Mouse (Mus musculus) limb, embryonic 10.5 days (tissue): Measurements from ENCODE around the gene ccdc198. TPM values are rescaled to one million over a fixed set of nuclear protein-coding genes. Genes with fewer than 3 reads are reported as not detected.
"Not testable (repeated sequence)": the region's sequence is repeated elsewhere in the genome, so short reads cannot be mapped to it uniquely, and the experiment has no call there.

Experiments used
- DNase-seq: peaks from one replicate; pipeline ENCODE4 v3.0.0-alpha.2; 2017; ENCODE audit warnings: low spot score
- H3K27ac ChIP-seq: fragments of 300-500 bp; sonication (generic); 2 replicates; pipeline ENCODE4 v1.5.1; 2016; ENCODE audit warnings: mild to moderate bottlenecking
- H3K27me3 ChIP-seq: fragments of 300-500 bp; sonication (generic); 2 replicates; pipeline ENCODE4 v1.6.1; 2016; ENCODE audit warnings: low read depth, mild to moderate bottlenecking; ENCODE audit not compliant: poor library complexity, severe bottlenecking
- H3K36me3 ChIP-seq: fragments of 300-500 bp; sonication (generic); 2 replicates; pipeline ENCODE4 v1.6.1; 2016; ENCODE audit warnings: mild to moderate bottlenecking, moderate library complexity
- H3K4me1 ChIP-seq: fragments of 300-500 bp; sonication (generic); 2 replicates; pipeline ENCODE4 v1.6.1; 2016
- H3K4me3 ChIP-seq: fragments of 300-500 bp; sonication (generic); 2 replicates; pipeline ENCODE4 v1.5.1; 2016; ENCODE audit warnings: mild to moderate bottlenecking, moderate library complexity
- H3K9me3 ChIP-seq: fragments of 300-500 bp; sonication (generic); replicated peaks from 2 replicates; pipeline ENCODE4 v1.6.1; 2016; ENCODE audit warnings: mild to moderate bottlenecking
- WGBS: fragments of 180-500 bp; shearing (Covaris S2); methylation state at CpG from one replicate; pipeline ENCODE4 v1.1.7; 2016; 5-methylcytosine and 5-hydroxymethylcytosine counted together
- polyA plus RNA-seq: library from polyadenylated mRNA; unstranded; fragments of >200 nt; fragmentation: Nextera tagmentation; extraction: Ambion mirVana; gene quantifications from 2 replicates; pipeline ENCODE4 v1.2.1, GENCODE M21; 2016

ccdc198 gene
- polyA plus RNA-seq: 0.19 and 0.20 TPM in 2 replicates

DNA sequence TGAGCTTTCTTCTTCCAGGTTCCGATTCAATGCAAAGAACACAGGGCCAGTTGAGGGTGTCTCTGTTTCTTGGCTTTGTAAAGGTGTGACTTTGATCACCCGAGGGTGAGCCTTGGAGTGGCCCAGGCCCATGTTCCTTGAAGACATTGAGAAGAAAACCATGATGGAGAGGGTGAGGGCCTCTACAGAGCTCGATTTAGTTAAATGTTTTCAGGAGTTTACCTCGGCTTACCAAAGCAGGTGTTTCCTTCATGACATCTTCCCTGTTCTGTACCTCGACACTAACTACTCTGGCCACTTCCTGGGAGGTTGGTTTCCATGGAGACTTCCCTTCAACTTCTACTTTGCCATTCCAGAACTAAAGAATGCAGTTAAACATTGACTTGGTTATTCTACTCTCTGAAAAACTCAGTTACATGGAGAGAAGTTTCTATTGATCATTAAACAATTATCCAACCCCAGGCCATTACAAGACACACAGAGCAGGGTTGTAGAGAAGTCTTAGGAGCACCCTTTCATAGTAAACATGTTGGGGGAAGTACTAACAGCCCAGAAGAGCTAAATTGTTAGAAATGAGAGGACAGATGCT lies at the start of gene ccdc198:
ccdc198 (minus strand) TSS at position 349 of the 589 bp plus-strand sequence.
- Histone ChIP-seq H3K9me3 (no peaks in the 10 kb centered on the region), H3K4me3 (no peak within 1 kb of the TSS)
- WGBS: 79% methylated on average over 5 of the region's 5 CpGs

DNA sequence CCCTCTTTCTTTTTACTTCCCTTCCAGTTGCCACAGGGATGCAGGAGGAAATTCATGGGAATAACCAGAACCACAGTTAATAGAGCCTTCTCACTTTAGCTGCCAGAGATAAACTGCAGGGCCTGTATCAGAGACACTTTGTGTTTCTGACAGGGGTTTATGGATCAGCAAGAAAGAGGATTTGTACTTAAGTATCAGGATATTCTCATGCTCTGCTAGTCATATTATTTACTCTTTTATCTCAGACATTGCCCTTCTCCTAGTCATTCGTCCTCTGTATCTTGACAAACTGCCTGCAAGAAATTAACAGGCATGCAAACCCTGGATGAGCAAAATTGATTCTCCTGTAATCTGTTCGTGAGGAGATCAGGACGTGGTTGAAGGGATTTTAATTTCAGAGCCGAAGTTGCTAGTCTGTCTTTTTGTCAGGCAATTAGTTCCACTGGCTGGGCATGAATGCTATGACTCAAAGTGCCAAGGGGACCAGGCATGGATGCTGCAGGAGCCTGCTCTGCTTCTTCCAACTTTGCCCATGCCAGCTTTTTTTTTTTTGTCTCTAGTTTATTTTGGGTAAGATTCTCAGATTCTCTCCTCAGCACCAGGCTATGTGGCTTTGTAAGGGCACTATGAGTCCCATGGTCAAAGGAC lies 48.7 kb upstream of the ccdc198 start:
- 58% methylated on average over 4 of the region's 4 CpGs for WGBS
- Histone ChIP-seq H3K27me3 (no peaks in the 10 kb centered on the region), H3K36me3 (no peaks in the 10 kb centered on the region), H3K4me1 (no peaks in the 10 kb centered on the region), H3K4me3 (no peak overlapping the region), H3K27ac (no peak overlapping the region), H3K9me3 (no peaks in the 10 kb centered on the region)
- DNase-seq: no peak

More for the DNA sequence above, at the start of gene ccdc198:
- no peak for DNase-seq
- H3K27ac ChIP-seq: no peak within 1 kb of the TSS
- H3K36me3 ChIP-seq: no peaks in the 10 kb centered on the region
- H3K27me3 ChIP-seq: no peaks in the 10 kb centered on the region
- no peaks in the 10 kb centered on the region for H3K4me1 ChIP-seq

DNA sequence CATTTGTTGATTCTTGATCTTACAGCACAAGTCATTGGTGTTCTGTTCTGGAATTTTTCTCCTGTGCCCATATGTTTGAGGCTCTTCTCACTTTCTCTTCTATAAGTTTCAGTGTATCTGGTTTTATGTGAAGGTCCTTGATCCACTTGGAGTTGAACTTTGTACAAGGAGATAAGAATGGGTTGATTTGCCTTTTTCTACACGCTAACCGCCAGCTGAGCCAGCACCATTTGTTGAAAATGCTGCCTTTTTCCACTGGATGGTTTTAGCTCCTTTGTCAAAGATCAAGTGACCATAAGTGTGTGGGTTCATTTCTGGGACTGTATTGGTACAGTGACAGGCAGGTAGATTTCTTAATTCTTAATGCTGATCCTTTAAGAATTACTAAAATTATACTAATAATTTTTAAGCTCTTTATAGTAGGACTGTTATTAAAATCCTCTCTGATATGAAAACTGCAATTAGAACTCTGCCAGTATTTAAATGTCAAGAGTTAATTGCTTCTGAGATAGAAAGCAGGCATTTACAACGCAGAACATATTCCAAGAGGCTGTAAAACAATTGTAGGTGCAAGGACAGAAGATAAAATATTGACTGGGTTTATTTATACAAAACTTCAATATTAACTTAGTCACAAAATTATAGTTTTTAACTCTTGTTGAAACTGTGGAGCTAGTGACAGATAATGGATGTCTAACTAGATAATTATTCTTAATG lies 44.9 kb upstream of the ccdc198 start:
- H3K27ac ChIP-seq: no peak overlapping the region
- 92% methylated on average over 3 of the region's 3 CpGs for WGBS

DNA sequence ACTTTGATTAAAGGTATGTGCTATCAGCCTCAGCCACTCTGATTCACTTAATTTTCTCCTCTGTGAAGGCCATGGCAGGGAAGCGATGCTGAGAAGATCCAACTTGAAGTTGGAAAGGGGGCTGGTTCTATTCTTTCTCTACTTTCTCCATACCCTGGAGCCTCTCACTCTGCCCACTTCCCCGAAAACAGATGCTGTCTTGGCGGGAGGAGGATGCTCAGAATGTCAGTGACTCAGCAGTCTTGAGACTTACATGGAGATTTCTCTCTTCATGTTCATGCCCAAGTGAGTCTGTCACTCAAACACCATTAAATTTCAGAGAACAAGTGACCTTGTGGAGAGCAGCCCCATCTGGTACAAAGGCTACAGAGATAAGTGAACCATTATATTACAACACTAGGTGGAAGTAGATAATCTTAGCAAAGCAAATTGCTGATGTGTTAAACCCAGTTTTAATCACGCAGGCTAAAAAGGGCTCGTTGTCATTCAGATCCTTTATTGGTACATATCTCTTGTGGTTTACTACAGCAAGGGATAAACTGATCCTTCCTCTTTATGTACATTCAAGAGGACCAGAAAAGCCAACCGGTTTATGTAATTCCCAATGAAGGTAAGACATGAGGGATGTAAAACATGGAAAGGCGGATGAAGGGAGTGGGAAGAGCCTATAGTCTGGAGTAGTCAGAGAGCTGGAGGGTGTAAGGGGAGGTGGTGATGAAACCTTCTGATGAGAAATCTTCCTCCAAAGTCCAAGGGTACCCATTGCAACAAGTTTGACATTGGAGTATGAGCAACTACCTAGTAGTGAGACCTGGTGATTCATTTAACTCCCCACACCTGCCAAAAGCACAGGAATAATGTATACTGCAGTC lies 38.7 kb upstream of the ccdc198 start:
- 92% methylated on average over 7 of the region's 7 CpGs for WGBS
- Histone ChIP-seq H3K27ac (no peak overlapping the region), H3K27me3 (no peaks in the 10 kb centered on the region), H3K4me3 (no peak overlapping the region), H3K9me3 (no peaks in the 10 kb centered on the region), H3K36me3 (no peaks in the 10 kb centered on the region), H3K4me1 (no peaks in the 10 kb centered on the region)
- no peak for DNase-seq

More for the DNA sequence above, 44.9 kb upstream of the ccdc198 start:
- DNase-seq: no peak
- Histone ChIP-seq H3K9me3 (no peaks in the 10 kb centered on the region), H3K27me3 (no peaks in the 10 kb centered on the region), H3K4me3 (no peak overlapping the region), H3K4me1 (no peaks in the 10 kb centered on the region), H3K36me3 (no peaks in the 10 kb centered on the region)

DNA sequence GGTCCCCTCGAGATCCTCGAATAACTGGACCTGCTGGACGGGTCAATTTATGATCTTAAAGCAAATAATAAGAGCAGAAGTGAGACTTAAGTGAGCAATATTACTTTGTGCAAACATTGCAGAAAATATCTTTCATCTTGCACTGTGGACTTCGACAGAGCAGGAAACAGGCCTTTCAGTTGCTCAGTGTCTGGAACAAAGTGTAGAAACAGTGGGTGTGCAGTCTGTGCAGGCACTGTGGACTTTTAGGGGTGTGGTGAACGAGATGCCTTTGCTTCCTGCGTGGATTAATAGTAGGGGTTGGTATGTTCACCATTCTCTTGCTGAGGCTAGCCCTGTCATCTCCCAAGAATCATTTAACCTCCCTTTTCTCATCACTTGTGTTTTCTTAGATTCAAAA lies 33.6 kb upstream of the ccdc198 start:
- Histone ChIP-seq H3K4me1 (no peaks in the 10 kb centered on the region), H3K4me3 (no peak overlapping the region), H3K27ac (no peak overlapping the region), H3K36me3 (no peaks in the 10 kb centered on the region), H3K9me3 (no peaks in the 10 kb centered on the region), H3K27me3 (no peaks in the 10 kb centered on the region)
- 81% methylated on average over 6 of the region's 6 CpGs for WGBS
- no peak for DNase-seq

DNA sequence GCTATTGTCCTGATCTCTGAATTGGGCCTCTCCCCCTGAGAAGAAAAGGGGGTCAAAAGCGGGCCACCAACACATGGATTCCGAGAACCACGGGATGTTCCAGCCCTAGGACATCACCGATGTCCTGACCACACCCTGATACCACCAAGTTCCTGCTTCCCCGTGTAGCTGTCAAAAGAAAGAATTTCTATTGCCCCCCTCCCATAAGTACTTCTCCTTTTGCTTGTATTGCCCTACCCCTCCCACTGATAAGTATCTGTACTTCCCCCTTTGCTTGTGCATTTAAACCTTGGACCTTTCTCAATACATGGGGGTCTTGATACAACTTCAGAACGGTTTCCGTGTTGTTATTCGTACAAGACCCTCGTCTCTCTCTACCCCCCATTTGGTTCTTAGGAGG lies 33.2 kb upstream of the ccdc198 start:
- not testable (repeated sequence) for DNase-seq, H3K36me3 ChIP-seq, H3K4me1 ChIP-seq, H3K9me3 ChIP-seq, H3K27ac ChIP-seq, H3K27me3 ChIP-seq, H3K4me3 ChIP-seq
- WGBS: 93% methylated on average over 9 of the region's 9 CpGs

DNA sequence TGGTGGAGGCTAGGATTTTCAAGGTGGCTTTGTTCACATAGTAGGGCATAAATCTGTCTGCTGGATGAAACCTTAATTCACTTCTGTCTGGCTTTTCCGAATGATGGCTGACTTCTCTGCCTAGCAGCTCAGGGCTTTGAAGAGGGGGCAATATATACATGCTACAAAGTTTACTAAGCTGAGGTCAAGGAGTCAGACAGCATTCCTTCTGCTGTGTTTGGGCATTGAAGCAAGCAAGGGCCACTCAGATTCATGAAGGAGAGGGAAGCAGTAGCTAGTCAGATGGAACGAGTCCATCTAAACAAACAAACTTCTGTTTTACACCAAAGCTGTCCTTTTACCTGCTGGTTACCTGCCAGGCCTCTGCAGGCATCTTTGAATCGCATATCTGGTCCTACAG lies 32.4 kb upstream of the ccdc198 start:
- Histone ChIP-seq H3K27me3 (no peaks in the 10 kb centered on the region), H3K4me3 (no peak overlapping the region), H3K9me3 (no peaks in the 10 kb centered on the region), H3K27ac (no peak overlapping the region), H3K4me1 (no peaks in the 10 kb centered on the region), H3K36me3 (no peaks in the 10 kb centered on the region)
- WGBS: 65% methylated on average over 3 of the region's 3 CpGs
- DNase-seq: no peak

DNA sequence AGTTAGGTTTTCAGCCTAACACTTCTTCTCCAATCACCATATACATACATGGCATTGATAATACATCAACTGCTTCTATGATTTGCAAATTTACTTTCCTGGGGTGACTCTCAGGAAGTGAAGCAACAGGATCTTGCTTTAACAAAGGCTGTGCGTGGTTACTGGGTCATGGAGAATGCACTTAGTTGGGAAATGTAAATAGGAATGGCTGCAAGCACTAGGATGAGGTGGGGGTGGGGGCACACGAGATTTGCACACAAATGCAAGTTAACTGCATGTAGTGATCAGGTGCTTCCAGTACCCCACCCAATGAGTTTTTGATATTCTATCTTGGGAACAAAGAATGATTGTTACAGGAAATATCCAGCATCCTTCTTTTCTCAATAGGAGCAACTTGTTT lies 30.1 kb upstream of the ccdc198 start:
- DNase-seq: no peak
- Histone ChIP-seq H3K4me3 (no peak overlapping the region), H3K4me1 (no peaks in the 10 kb centered on the region), H3K27ac (no peak overlapping the region), H3K27me3 (no peaks in the 10 kb centered on the region), H3K9me3 (no peaks in the 10 kb centered on the region), H3K36me3 (no peaks in the 10 kb centered on the region)
- 52% methylated on average over 2 of the region's 2 CpGs for WGBS

DNA sequence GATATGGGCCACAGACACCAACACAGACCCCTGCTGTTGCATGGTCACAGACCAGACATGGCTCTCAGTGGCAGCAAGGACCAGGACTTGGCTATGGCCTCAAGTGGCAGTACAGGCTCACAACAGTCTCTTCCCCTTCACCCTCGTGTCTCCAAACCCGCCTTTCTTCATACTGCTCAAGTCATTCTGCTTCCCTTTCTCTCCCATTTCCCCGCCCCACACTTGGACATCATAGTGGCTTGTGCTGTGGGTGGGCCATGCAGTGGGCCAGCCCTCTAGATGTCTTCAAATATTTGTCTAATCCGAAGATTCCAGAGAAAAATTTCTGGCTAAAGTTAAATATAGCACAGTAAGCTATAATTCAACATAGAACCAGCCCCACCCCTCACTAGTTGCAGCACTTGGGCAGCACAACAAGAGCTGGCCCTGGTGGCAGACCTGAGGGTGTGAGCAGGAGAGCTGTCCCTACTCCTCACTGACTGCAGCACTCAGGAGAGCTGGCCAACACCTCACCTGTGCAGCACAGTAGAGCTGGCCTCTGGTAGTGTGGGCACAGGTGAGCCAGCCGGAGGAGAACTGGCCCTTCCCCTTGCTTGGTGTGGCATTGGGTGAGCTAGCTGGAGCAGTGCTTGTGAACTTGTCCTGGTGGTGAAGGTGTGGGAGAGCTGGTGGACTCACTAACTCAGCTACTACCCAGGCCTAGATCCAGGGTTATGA lies 20.2 kb upstream of the ccdc198 start:
- Histone ChIP-seq H3K27me3 (no peaks in the 10 kb centered on the region), H3K4me3 (no peak overlapping the region), H3K36me3 (no peaks in the 10 kb centered on the region), H3K4me1 (no peaks in the 10 kb centered on the region), H3K27ac (no peak overlapping the region), H3K9me3 (no peaks in the 10 kb centered on the region)
- no peak for DNase-seq
- 84% methylated on average over 5 of the region's 5 CpGs for WGBS

DNA sequence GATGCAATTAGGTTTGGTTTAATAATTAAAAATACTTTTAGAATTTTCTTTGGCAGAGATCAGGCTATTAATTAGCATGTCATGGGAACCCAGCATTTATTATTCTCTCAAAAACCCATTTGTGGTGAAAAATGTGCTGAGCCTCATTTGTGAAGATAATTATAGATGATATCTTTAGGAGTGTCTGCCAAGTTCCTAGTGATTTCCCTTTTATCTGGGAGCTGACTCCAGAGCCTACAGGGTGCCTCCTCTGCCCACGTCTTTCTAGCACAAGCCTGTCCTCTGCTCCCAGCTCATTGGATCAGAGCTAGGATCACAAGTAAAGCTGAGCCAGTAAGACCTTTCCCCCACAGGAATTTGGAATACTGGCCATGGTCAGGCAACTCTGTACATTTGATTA lies 3.8 kb downstream of the ccdc198 start:
- Histone ChIP-seq H3K4me3 (no peak overlapping the region), H3K27me3 (no peaks in the 10 kb centered on the region), H3K4me1 (no peaks in the 10 kb centered on the region), H3K36me3 (no peaks in the 10 kb centered on the region), H3K27ac (no peak overlapping the region), H3K9me3 (no peaks in the 10 kb centered on the region)
- no peak for DNase-seq
- 12% methylated on average over 1 of the region's 1 CpGs for WGBS

DNA sequence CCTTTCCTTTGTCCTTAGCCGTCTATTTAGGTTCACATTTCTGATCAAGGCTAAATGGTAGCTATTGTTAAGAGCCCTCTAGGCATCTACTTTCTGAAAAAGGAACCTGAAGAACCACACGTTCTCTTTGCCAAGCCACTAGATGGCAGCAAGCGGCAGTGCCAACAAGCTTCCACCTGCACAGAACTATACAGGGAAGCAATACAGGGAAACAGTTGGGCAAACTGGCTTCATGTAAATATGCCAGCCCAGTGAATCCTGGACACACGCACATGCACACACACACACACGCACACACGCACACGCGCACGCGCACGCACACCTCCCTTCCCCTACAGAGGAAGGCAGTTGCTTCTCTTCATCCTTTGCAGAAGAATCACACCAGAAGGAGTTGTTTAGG lies 7.1 kb downstream of the ccdc198 start:
- H3K4me3 ChIP-seq: no peak overlapping the region
- peak; percentile 61 for DNase-seq
- no peaks in the 10 kb centered on the region for H3K27me3 ChIP-seq
- no peak overlapping the region for H3K27ac ChIP-seq
- no peaks in the 10 kb centered on the region for H3K4me1 ChIP-seq
- H3K36me3 ChIP-seq: no peaks in the 10 kb centered on the region
- WGBS: 41% methylated on average over 11 of the region's 11 CpGs
- H3K9me3 ChIP-seq: no peaks in the 10 kb centered on the region

DNA sequence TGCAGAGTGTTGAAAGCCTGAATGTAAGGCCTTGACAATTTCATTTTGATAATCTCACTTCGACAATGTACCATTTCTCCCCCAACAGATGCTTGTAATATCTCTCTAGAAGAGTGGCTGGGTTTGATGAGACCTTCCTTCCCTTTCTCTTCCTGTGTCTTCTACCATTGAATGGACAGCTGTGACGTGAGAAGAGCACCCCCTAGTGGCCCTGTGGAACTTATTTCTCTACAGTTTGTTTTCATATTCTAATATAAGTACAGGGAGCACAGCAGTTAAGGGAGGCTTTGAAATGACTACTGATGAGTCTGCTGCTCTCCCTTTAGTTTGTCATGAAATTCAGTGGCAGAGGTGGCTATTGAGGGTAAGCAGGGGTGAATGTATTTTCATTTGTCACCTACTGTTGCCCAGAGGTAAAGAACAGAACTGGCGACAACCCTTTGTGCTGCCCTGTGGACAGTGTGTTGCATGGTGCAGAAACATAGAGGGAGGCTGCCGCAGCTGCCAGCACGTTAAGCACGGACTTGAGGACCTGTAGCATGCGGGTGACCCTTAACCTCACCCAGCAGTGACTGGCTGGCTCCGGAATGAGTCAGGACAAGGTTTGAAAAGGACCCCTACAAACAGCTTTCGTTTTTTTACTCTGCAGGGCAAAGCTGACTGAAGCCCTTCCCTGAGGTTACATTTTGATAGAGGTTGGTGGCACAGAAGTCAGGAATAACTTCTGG lies 10.3 kb downstream of the ccdc198 start:
- Histone ChIP-seq H3K27ac (no peak overlapping the region), H3K4me1 (no peaks in the 10 kb centered on the region), H3K27me3 (no peaks in the 10 kb centered on the region), H3K9me3 (no peaks in the 10 kb centered on the region), H3K4me3 (no peak overlapping the region), H3K36me3 (no peaks in the 10 kb centered on the region)
- WGBS: 58% methylated on average over 9 of the region's 9 CpGs
- peak; percentile 55 for DNase-seq
